In genomic region chr4:123227707-123228106, GRCm38 (mm10) we compare ENCODE assay signal across 9 mouse cellular contexts. TPM values are rescaled to one million over a fixed set of nuclear protein-coding genes. Genes with fewer than 3 reads are reported as not detected.
DNase-seq lines count a peak whose midpoint lies in the region; ATAC-seq and TF ChIP-seq lines count a peak whose summit lies in the region.
"Had no signal": no experiment of that assay in that cellular context is flagged by ENCODE, and none has a peak within 500 bp of the region (broad histone marks: within the 10 kb centered on the region; RNA-seq: fewer than 3 reads in every experiment).

No protein-coding gene starts in this region.

- TF ChIP-seq CTCF in lung, adult 2 months (IDR thresholded peaks at IDR 0.05; ENCODE audit: insufficient read depth, low read length), result no peak

- peak; percentile 72 for ATAC-seq in intestine, embryonic 16.5 days
- peak; percentile 65 for ATAC-seq in stomach, embryonic 15.5 days (ENCODE audit: insufficient read depth, low FRiP score, low read depth)

- WGBS in lung, adult 2 months, result 47% methylated on average over 4 of the region's 4 CpGs
- 44% methylated on average over 4 of the region's 4 CpGs for WGBS in intestine, embryonic 16.5 days
- WGBS in stomach, embryonic 15.5 days, result 25% methylated on average over 4 of the region's 4 CpGs

- no peak for TF ChIP-seq POLR2A in lung, adult 2 months (IDR thresholded peaks at IDR 0.05; ENCODE audit: borderline replicate concordance, extremely low read depth, low read depth, low read length)

- no peak overlapping the region for H3K4me2 ChIP-seq in intestine, embryonic 16.5 days (ENCODE audit: low read depth, low read length)
- H3K4me2 ChIP-seq in stomach, embryonic 15.5 days, result no peak overlapping the region

- DNase-seq in cerebellum, postnatal 10 days, result peak; percentile 62 to 68
- DNase-seq in cerebellum, adult 9-11 months, result no peak
- peak; percentile 58 to 66 for DNase-seq in lung, adult 18-20 months
- DNase-seq in lung, adult 2 months, result no peak
- DNase-seq in right cerebral cortex, postnatal 4 days, result no peak
- DNase-seq in adrenal gland, adult (ENCODE audit: inconsistent age in 2 of 2, low spot score in 1 of 2), result no peak

- H3K27ac ChIP-seq in intestine, embryonic 16.5 days (ENCODE audit: low read length), result peak overlapping the region; percentile 31
- H3K27ac ChIP-seq in stomach, embryonic 15.5 days, result peak overlapping the region; percentile 62

- H3K27me3 ChIP-seq in intestine, embryonic 16.5 days (replicated peaks; ENCODE audit: control insufficient read depth, insufficient read depth, low read length), result no peaks in the 10 kb centered on the region
- H3K27me3 ChIP-seq in stomach, embryonic 15.5 days (replicated peaks), result no peaks in the 10 kb centered on the region; the same call in 1 of the 2 replicates

- no peaks in the 10 kb centered on the region for H3K36me3 ChIP-seq in intestine, embryonic 16.5 days (ENCODE audit: control insufficient read depth, insufficient read depth, low read length)
- H3K36me3 ChIP-seq in stomach, embryonic 15.5 days, result no peaks in the 10 kb centered on the region

- 0 out of 2 replicates have a peak, but pooled peaks cover 2% of the 10 kb centered on the region for H3K4me1 ChIP-seq in lung, adult 2 months (ENCODE audit: control insufficient read depth, insufficient read depth, low read length)
- H3K4me1 ChIP-seq in intestine, embryonic 16.5 days (ENCODE audit: control insufficient read depth, insufficient read depth, low read length), result peaks cover 30% of the 10 kb centered on the region
- H3K4me1 ChIP-seq in stomach, embryonic 15.5 days, result peaks cover 25% of the 10 kb centered on the region

- H3K9ac ChIP-seq in intestine, embryonic 16.5 days (ENCODE audit: low read depth, low read length), result no peak overlapping the region
- no peak overlapping the region for H3K9ac ChIP-seq in stomach, embryonic 15.5 days

- no peaks in the 10 kb centered on the region for H3K9me3 ChIP-seq in intestine, embryonic 16.5 days (ENCODE audit: control insufficient read depth, low read length)
- H3K9me3 ChIP-seq in stomach, embryonic 15.5 days, result no peaks in the 10 kb centered on the region

- no peak overlapping the region for H3K4me3 ChIP-seq in lung, adult 2 months (replicated peaks; ENCODE audit: extremely low read depth, low read depth, low read length)
- H3K4me3 ChIP-seq in intestine, embryonic 16.5 days (ENCODE audit: low read length), result no peak overlapping the region
- H3K4me3 ChIP-seq in stomach, embryonic 15.5 days (replicated peaks), result no peak overlapping the region

RNA-seq across cellular contexts. Expression of gene Heyl, which starts 5.6 kb away (rescaled TPM):
- 17.9 and 18.0 TPM in 2 replicates for polyA plus RNA-seq in lung, adult 2 months (2012; rRNA removed)
- polyA plus RNA-seq in intestine, embryonic 16.5 days (2015; fragmentation: Nextera tagmentation; extraction: Ambion mirVana), result 10.7 and 12.0 TPM in 2 replicates
- polyA plus RNA-seq in stomach, embryonic 15.5 days (2015; fragmentation: Nextera tagmentation; extraction: Ambion mirVana), result 14.1 and 18.9 TPM in 2 replicates

RNA-seq across cellular contexts. Expression of gene Nt5c1a, which starts 26.4 kb away (rescaled TPM):
- 0.69 and 0.77 TPM in 2 replicates for polyA plus RNA-seq in lung, adult 2 months (2012; rRNA removed)
- not detected in 2 replicates for polyA plus RNA-seq in intestine, embryonic 16.5 days (2015; fragmentation: Nextera tagmentation; extraction: Ambion mirVana)
- not detected in 2 replicates for polyA plus RNA-seq in stomach, embryonic 15.5 days (2015; fragmentation: Nextera tagmentation; extraction: Ambion mirVana)
- polyA plus RNA-seq: liver, adult 2 months had no signal

RNA-seq across cellular contexts. Expression of gene Pabpc4, which starts 34.4 kb away (rescaled TPM):
- polyA plus RNA-seq in lung, adult 2 months (2012; rRNA removed), result 60.3 and 65.4 TPM in 2 replicates
- 31.6 and 36.7 TPM in 2 replicates for polyA plus RNA-seq in intestine, embryonic 16.5 days (2015; fragmentation: Nextera tagmentation; extraction: Ambion mirVana)
- 49.0 and 50.2 TPM in 2 replicates for polyA plus RNA-seq in stomach, embryonic 15.5 days (2015; fragmentation: Nextera tagmentation; extraction: Ambion mirVana)

RNA-seq across cellular contexts. Expression of gene Hpcal4, which starts 44.7 kb away (rescaled TPM):
- 2.6 and 2.8 TPM in 2 replicates for polyA plus RNA-seq in lung, adult 2 months (2012; rRNA removed)
- polyA plus RNA-seq in intestine, embryonic 16.5 days (2015; fragmentation: Nextera tagmentation; extraction: Ambion mirVana), result 3.4 TPM in 2 replicates
- polyA plus RNA-seq in stomach, embryonic 15.5 days (2015; fragmentation: Nextera tagmentation; extraction: Ambion mirVana), result 3.5 and 3.6 TPM in 2 replicates
- polyA plus RNA-seq: liver, adult 2 months had no signal

Comparison
In these comparisons a context has a peak if more than half of its experiments do, and no peak if none do; other contexts are left out.
1. DNase-seq: peak in cerebellum, postnatal 10 days (2 of 2) and lung, adult 18-20 months (2 of 2); none in cerebellum, adult 9-11 months (single experiment), lung, adult 2 months (single experiment), right cerebral cortex, postnatal 4 days (single experiment) and adrenal gland, adult (0 of 2).